Mouse (Mus musculus) cerebellum, adult 9-11 months (tissue): Measurements from ENCODE around the gene Steap2.
"Not testable (repeated sequence)": the region's sequence is repeated elsewhere in the genome, so short reads cannot be mapped to it uniquely, and the experiment has no call there.

Experiments used
- DNase-seq: peaks from one replicate; pipeline ENCODE4 v3.0.0; 2022

The Steap2 gene

DNA sequence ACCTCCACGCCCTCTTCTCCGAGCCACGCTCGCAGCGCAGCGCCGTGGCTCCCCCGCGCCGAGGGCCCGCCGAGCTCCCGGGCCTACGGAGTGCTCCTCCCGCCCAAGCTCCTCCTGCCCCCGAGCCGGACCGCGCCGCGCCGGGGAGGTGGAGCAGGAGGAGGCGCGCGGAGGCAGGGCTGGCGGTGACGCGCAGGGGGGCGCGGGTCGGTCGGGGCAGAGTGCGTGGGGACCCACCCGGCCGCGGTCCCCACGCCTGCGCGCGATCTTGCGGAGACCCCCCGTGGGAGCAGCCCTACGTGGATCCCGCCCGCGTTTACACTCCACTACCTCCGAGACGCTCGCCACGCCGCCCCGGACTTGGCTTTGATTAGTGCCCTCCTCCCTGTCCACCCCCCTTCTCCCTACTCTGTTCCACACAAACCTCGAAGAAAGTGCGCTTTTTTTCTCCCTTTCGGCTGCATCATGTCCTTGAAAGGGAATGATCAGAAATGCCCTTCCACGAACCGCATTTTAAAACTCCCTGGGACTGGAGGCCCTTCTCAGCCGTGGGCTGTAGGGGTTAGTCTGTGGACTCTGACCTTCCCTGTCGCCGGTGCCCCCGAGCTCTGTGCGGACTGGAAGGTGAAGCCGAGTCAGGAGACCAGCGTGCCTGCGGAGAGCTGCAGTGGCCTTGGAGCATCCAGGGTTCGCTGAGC is at the start of gene Steap2:
Gene Steap2 (minus strand): TSS at position 623 of the 698 bp plus-strand sequence.
- peak; percentile 64 for DNase-seq

DNA sequence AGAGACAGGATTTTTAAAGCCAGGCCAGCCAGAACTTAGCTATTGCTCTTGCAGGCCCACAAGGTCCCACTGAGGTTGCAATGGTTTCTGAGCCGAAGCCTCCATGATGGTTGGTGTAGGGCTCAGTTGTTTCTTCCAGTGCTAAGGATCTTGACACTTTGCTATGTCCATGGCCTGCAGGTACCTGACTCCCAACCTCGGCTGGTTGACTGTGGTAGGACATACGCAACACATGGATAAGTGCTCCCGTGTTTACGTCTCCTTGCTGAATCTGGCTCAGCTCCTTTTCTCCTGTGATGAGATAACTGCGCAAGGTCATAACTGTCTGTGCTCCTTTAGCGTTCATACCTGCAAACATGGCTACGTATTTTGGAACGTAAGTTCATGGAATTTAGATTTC is 40.1 kb upstream of the Steap2 start:
- no peak for DNase-seq

DNA sequence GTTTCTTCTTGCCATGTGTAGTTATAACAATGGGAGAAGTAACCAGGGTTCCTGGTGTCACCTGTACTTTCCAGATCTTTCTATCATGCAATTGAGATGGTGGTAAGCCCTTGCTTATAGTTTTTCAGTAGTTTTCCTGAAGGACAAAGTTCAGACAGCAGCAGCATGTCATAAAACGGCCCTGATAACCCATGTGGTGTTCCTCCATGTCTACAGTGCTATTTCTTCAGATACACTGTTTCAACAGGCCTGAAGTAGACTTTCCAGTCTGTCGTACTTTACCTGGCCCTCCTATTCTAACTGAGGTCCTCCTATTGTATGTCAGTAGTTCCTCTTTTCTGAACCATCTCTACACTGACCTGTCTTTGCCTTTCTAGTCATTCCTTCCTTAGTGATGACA is 38.5 kb upstream of the Steap2 start:
- DNase-seq, result no peak

DNA sequence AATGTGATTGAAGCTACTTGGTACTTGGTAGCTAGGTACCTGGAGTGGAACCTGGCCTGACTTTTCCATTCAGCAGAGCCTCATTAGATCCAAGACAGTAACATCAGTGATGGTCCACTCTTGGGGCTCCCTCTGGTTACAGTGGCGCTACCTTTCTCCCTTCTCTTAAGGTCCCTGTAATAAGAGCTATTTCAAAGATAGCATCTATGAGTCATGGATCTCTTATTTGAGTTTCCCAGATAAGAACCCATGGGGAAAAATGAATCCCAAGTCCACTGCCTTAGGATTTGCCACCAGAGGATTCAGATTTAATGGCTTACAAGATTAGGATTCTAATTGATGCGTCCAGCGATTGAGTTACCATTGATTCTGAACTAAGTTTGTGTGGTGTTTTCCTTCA is 37.8 kb upstream of the Steap2 start:
- DNase-seq, result no peak

DNA sequence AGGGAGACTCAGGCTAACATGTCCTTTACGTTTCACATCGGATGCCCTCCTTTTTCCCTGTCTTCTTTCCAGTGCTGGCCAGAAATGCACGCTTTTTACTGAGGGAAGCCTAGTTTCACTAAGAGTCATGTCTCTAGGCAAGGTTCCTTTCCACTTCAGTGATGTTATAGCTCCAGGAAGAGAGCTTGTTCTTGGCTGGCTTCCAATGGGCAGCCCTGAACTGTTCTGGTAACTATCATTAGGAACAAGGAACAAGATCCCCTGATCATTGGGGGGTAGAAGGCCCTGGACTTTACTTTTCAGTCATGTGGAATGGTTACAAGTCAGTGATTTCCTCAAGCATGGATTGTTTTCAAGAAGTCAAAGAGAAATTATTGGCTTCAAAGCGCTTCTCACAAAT is 35.5 kb upstream of the Steap2 start:
- DNase-seq, result no peak

DNA sequence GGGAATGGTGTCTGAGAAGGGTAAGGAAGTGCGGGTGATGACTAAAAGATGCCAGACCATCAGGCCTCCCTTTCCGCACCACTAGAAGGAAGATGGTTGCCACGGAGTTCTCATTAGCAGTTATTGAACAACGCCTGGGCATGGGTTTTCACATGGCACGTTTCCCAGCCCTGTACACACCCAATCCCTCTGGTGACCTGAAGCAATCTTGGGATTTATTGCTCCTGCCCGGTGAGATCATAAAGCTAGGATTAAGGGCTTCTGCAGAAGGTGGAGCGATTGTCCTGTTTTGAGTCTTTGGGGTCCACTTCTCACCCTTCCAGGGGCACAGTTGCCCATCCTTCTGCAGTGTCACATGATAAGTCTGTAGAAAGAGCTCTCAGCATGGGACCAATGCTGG is 27.8 kb upstream of the Steap2 start:
- DNase-seq, result no peak

DNA sequence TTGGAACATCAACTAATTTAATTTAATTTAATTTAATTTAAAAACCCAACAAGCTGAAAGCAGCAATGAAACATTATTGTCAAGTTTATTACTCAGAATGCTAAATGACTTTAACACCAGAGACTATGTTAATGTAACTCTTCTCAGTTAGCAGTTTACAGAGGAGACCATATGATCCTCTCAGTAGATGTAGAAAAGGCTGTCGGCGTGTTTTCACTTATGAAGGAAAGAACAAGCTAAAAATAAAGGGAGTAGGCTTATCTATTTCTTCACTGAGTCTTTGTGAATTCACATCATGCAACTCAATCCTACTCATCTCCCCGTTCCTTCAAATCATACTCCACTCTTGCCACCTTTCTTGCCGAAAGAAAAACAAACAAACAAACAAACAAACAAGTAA is 16.7 kb upstream of the Steap2 start:
- no peak for DNase-seq

DNA sequence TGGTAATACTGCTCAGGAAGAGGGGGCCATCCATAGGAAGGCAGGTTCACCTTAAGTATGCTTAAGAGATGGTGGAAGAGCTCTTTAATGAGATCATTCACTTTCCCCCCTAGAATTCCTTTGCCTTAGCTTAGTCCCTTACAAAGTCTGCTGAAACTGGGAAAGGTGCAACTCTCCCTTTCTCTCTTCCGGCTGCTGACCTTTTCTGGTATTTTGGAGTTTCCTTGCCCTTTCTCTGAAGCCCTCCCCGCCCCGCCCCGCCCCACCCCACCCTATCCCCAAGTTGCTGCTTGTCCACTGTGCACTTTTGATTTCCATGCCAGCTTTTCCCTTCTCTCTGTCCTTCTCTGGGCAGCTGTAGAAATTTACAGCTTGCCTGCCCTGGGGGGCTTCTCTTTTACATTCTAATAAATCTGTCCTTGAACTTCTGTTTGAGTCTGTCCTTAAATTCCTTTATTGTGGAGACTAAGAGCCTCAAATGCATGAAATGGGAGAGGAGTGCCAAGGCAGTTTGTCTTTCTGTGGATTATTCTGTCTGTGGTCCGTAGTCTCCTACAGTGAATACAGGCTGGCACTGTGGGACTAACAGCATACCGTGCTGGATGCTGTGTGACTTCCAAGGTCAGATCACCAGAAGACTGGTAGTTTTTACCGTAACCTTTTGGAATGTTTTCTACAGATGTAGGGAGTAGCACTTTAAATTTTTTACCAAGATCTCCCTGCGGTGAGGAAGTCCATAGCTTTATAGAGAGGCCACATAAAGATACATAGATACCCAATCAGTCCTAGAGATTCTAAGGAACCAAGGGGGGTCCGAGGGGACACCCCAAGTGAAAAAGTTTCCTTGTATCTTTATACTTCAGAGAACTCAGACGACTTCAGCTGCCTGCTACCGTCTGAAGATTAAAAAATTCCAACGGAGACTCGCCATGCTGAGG is 13.2 kb upstream of the Steap2 start:
- no peak for DNase-seq

DNA sequence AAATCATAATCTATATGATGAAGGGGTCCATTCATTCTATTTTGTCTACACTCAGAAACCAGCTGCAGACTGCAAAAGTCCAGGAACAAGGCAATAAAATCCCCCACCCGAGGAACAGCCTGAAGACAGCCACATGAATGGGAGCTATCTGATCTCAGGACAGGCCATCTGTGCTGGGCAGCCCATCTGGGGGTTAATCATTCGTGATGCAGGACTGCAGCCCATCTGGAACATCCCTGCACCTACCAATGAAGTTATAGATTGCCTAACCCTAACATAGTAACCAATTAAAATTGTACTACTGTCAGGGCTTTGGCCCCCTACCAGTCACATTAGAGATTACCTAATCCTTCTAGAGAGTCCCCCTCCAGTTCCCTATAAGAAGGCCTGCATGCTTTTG is 10.6 kb upstream of the Steap2 start:
- no peak for DNase-seq

DNA sequence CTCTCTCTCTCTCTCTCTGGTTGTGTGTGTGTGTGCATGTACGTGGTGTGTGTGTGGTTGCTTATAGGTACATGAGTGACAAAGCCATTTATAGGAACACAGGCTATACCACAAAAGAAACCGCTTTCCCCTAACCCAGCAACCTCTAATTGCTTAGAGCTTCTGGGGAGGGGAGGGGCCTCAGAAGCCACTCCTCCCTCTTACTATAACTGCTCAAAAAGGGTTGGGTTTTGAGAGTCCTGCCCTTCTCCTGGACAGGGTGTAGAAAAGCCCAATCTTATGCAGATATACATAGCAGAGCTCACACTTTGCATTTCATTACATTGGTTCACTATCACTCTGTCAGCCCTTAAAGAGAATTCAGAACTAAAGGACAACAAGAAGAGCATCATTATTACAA is 6.0 kb upstream of the Steap2 start:
- no peak for DNase-seq

DNA sequence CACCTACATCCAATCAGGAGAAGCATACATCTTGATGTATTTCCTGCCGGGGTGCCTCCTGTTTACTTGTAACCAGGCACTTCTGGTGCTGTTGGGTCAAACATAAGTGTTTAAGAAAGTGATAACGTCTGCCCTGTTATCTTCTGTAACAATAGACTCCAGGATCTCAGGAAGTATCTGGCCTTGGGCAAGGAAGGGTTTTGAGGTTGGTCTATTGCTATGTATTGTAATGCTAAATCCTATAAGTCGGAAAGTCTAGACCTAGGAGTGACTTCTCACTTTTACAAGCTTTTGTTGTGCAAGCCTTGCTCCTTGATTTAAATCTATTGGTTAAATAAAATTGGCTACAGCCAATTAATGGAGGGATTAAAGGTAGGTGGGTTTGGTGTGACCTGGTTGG is 4.5 kb upstream of the Steap2 start:
- no peak for DNase-seq

DNA sequence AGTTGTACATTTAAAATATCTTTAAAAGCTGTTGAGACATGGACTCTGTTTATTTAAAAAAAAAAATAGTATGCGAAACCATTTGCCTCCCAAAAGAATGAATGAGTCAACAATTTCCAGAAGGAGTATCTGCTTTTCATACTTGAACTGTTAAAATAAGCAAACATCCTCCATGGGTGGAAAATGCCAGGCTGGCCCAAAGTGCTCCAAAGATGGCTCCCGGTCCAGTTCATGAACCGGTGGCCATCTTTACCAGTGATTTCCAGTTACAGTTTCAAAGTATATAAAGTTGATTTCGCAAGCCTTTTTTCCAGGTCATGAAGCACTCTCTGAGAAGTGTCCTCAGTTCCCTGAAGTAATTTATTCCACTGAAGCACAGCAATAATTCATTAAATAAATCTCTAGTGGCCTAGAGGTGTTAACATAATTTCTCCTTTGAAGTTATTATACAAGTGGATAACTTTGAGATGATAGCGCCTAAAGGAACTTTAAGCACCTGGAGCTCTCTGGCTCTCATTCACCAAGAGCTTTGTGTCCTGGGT is 1.1 kb upstream of the Steap2 start:
- DNase-seq, result no peak

DNA sequence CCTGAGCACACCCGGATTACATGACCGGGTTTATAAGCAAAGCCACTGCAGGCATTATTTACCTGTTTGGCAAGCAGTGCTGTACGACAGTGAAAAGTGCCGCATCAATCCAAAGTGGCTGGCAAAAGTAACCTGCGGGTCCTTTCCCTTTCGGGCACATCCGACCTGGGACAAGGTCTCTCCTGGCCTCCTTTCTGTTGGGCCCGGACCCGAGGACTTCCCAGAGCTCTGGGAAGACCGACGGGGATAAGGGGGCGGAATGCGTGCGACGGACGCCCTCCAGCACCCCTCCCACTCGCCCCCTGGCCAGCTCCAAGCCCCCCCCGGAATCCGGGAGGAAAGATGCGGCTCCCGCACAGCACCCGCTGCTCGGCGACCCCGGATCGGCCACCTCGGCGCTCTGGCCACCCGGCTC is 830 bp downstream of the Steap2 start:
- DNase-seq, result no peak

DNA sequence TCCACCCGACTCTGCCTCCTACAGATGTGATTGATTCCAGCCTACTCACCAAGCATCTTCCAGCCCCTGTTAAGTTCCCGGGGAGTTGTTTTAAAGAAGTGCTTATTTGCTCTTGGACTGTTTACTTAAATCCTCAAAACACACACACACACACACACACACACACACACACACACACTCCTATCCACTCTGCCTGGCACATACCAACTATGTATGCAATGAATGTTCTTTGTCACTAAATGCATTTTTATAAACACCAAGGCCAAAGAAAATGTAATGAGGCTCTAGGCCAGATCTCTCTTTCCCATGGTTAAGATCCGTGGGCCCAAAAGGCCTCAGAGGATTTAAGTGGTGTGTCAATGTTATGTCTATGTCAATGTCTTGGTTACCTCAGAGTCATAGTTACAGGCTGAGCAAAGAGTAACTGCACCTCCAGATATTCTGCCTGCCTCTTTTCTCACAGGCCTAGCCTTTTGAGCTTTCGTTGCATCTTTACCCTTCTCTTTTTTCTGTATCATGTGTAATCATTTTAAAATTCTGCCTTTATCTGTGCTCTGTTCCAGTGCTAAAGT is 2.1 kb downstream of the Steap2 start:
- no peak for DNase-seq

DNA sequence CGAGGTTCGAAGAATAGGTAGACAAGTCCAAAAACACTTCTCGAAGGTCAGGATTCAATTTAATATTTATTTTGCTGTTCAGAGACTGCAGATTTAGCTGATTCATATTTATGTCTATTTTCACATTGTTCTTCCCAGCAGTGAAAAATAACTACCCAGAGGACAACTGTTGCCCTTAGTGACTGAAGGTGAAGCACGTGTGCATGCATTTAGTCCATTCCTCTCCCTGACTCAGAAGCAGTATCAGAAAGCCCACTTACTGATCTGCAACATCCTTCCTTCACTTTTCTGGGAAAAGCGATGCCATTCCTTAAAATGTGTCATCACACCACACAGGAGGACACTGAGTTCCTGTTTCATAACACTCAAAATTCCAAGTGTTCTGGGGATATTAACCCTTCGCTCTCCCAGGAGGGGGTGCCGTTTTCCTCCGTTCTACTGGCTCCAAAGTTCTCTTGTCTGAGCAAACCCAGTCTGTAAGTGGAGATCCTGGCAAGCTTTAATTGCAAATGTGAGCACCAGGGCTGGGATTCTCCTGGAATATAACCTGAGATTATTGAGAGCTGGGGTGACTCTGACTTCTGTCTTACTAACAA is 5.3 kb downstream of the Steap2 start:
- no peak for DNase-seq

DNA sequence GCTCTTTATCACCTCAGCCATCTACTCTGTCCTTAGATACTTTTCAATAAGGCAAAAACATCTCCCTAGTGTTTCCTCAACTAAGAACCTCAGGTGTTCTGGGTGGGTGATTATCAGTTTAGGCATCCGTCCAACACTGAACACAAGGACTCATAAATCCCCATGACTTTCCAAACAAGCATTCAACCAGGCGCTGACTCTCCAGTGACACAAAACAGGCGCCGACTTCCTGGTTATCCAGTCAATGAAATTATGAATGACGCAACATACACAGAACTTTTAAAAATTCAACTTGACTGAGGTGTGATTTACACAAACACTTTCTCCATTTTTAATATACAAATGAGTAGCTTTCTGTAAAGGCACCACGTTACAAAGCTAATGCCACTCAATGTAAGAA is 6.2 kb downstream of the Steap2 start:
- DNase-seq, result no peak

DNA sequence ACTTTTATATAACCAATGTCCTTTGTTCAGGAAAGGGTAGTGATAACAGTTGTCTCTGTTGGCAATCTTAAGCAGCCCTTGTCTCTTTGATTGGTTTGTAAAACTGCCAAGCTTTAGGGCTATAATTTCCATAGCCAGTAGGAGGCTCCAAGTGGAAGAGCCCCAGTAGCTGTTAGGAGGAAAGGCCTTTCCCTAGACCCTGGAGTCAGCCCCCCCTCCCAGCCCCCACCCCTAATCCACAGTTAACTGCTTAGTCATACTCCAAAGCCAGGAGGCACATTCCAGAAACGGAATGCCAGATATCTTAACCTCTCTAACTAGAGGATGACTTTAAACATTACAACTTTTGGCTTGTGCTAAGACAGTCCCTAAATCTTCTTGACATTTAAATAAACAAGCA is 7.4 kb downstream of the Steap2 start:
- DNase-seq, result no peak

DNA sequence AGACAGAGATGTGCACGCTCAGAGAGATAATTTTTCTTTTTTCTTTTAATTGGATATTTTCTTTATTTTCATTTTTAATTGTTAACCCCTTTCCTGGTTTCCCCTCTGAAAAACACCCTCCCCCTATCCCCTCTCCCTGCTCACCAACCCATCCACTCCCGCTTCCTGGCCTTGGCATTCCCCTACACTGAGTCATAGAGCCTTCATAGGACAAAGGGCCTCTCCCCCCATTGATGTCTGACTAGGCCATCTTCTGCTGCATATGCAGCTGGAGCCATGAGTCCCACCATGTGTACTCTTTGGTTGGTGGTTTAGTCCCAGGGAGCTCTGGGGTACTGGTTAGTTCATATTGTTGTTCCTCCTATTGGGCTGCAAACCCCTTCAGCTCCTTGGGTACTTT is 9.4 kb downstream of the Steap2 start:
- not testable (repeated sequence) for DNase-seq

DNA sequence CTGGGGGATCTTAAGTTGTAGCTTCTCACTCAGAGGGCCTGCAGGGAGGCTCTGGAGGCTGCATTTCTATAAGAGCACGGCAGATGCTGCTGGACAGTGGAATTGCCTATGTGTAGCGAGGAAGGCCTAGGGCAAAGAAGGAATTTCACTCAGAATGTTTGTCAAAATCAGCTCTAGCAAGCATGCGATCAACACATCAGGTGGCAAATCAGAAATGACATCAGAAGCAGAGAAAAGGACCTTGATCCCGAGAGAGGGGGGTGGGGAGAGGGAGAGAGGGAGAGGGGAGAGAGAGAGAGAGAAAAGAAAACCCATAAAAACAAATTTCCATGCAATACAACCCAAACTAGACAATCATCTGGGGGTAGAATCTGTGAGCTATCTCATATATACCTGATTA is 11.1 kb downstream of the Steap2 start:
- DNase-seq, result no peak

DNA sequence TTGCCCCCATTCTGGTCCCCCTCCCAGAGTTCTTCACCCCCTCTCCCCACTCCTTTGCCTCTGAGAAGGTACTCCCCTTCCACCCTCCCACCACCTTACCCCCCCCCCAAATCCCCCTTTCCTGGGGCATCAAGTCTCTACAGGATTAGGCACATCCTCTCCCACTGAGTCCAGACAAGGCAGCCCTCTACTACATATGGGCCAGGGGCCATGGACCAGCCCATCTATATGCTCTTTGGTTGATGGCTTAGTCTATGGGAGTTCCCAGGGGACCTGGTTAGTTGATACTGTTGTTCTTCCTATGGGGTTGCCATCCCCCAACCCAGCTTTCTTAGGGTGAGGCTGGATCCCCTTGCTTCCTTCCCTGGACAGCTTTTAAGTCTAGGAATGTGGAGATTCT is 14.9 kb downstream of the Steap2 start:
- DNase-seq, result no peak

DNA sequence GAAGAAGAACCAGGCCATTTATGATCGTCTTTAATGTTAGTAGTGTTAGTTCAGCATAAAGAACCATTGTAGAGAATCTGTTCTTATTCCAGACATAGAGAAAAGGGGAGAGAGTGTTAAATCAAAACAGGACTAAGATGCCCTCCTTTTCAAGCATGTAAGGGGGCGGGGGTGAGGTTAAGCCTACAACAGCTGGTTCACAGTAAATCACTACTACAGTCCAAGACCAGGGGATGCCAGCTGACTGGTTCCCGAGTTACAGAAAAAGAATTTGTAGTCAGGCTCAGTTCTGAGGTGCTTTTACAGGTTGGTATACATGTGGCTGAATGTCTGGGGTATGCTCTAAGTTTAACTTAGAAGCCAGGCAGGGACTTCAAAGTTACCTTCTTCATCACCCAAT is 18.3 kb downstream of the Steap2 start:
- DNase-seq, result no peak

DNA sequence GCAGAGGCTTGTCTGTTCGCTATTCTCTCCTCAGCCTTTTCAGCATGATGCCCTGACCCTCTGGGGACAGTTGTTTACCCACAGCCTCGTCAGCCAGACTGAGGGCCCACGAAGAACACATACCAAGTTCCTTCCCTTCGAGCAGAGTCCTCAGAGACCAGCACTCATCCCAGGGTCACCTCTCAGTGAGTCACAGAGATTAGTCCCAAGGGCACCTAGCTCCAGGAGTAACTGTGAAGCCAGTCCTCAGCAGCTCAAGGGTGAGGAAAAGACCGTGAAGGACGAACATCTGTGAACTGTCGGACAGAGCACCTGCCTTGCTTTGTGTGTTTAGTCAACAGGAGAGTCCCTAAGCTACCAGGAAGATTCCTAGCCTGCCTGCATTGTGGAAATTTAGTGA is 25.5 kb downstream of the Steap2 start:
- DNase-seq, result no peak

DNA sequence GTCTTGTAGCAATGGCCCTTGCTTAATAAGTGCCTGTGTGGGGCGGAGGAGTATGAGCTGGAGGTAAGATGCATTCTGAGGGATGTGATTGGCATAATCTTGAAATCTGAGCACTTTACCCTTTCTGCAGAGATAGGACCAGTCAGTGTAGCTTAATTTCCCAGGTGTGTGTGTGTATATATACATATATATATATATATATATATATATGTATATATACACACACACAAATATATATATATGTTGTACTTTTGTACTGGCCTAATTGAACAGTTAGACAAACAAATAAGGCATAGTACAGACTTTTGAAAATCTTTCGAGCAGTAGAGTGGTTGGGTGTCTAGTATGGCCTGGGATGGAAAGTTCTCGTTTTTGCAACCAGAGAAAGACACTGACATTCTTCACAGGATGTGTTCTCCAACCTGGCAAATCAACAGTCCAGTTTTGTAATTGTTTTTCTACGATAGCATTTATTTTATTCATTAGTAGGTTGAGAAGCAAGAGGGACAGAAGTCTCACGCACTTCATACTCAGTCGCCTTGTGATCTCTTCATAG is 29.9 kb downstream of the Steap2 start:
- DNase-seq, result no peak
